Comparison of ENCODE assay signal across 17 mouse cellular contexts in the genomic region with DNA sequence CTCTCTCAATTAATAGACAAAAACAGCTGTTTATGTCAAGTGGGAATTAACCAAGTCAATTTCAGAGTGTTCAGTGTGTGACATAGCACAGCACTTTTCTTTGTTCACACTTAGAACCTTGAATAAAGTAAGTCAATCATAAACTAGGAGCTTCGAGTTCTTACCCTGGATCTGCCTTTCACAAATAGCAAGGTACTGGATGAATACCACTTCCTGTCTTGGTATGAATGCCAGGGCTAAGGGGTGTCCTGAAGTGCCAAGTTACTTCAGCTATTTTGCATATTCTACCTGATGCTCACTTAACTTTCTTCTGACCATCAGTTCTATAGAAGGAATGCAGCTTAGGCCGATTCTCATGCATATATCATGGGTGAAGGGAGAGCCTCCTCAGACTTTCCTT.
"Had no signal": no experiment of that assay in that cellular context is flagged by ENCODE, and none has a peak within 500 bp of the region (broad histone marks: within the 10 kb centered on the region; RNA-seq: fewer than 3 reads in every experiment).

No protein-coding gene starts in this region.

- H3K4me1 ChIP-seq: liver, embryonic 13.5 days had no signal

- H3K4me3 ChIP-seq: left cerebral cortex, adult 2 months; liver, embryonic 13.5 days; neural tube, embryonic 13.5 days had no signal

- H3K27ac ChIP-seq: left cerebral cortex, adult 2 months; liver, embryonic 13.5 days; neural tube, embryonic 13.5 days; stomach, postnatal 0 days had no signal

- DNase-seq: kidney, adult 18-20 months; kidney, adult 9 months; kidney, postnatal 14 days; kidney, postnatal 4 days; layer of hippocampus, adult 9-11 months; layer of hippocampus, postnatal 36 days; liver, embryonic 13.5 days; lung, adult 2 months; lung, postnatal 14 days; lung, postnatal 4 days; midbrain, embryonic 14.5 days; right cerebral cortex, adult 18-20 months; right cerebral cortex, postnatal 14 days; right cerebral cortex, postnatal 4 days had no signal
